Mouse (Mus musculus): ENCODE results near the gene Spns3.

GRCm38 (mm10) chr11:72569051-72569450 is 18.7 kb upstream of the Spns3 start:
- TF ChIP-seq ZNF384 (IDR thresholded peaks at IDR 0.05; ENCODE audit: low read depth, low read length) (no peak), CTCF (IDR thresholded peaks at IDR 0.05 in 2 of 3, conservative IDR thresholded peaks at IDR 0.05 in 1 of 3; ENCODE audit: control insufficient read depth in 1 of 3, insufficient read depth in 1 of 3, low read depth in 2 of 3, low read length in 3 of 3, poor library complexity in 1 of 3, severe bottlenecking in 1 of 3) (no peak), USF1 (IDR thresholded peaks at IDR 0.05; ENCODE audit: low read depth, low read length) (no peak), HCFC1 (IDR thresholded peaks at IDR 0.05; ENCODE audit: low read depth, low read length) (no peak), USF2 (IDR thresholded peaks at IDR 0.05; ENCODE audit: borderline replicate concordance in 1 of 2, insufficient read depth in 1 of 2, low read depth in 1 of 2, low read length in 2 of 2) (no peak)

Data from MEL (cell line).